In the genomic region with DNA sequence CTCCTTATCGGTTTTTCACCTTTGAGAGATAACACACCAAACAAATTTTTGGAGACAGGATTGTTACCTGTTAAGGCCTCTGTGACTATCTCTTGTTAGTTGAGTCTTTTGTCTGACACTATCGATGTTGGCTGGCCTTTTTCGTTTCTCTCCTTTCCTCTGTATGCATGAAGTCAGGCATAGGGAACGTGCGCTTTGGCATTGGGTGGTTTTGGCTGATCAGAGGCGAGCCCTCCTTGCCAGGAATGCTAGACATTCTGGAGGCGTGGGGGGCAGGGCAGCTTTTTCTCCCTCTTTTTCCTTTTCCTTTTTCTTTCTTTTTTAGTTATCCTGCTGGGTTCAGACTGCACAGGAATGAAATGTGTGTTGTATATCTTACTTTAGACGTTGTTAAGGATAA, we compare ENCODE assay signal across 8 mouse cellular contexts. TPM values are rescaled to one million over a fixed set of nuclear protein-coding genes. Genes with fewer than 3 reads are reported as not detected.
DNase-seq lines count a peak whose midpoint lies in the region; ATAC-seq lines count a peak whose summit lies in the region.

No protein-coding gene starts in this region.

- H3K27ac ChIP-seq in embryonic facial prominence, embryonic 15.5 days (replicated peaks), result 0 out of 2 replicates have a peak overlapping the region, but pooled peaks have one; percentile 48
- peak overlapping the region; percentile 45; the same call in 1 of the 2 replicates for H3K27ac ChIP-seq in limb, embryonic 12.5 days
- no peak overlapping the region for H3K27ac ChIP-seq in midbrain, embryonic 14.5 days (replicated peaks; ENCODE audit: low read depth, low read length)

- peak overlapping the region; percentile 44 for H3K9ac ChIP-seq in embryonic facial prominence, embryonic 15.5 days
- peak overlapping the region; percentile 74 for H3K9ac ChIP-seq in limb, embryonic 12.5 days (replicated peaks)
- no peak overlapping the region for H3K9ac ChIP-seq in midbrain, embryonic 14.5 days (replicated peaks; ENCODE audit: low read length)

- ATAC-seq in embryonic facial prominence, embryonic 15.5 days (ENCODE audit: insufficient number of reproducible peaks, low FRiP score, low TSS enrichment, low read depth), result no peak
- no peak for ATAC-seq in limb, embryonic 12.5 days (ENCODE audit: insufficient number of reproducible peaks, insufficient read depth, low FRiP score, low TSS enrichment, low read depth)
- no peak for ATAC-seq in midbrain, embryonic 14.5 days (ENCODE audit: low FRiP score, low TSS enrichment)
- no peak for ATAC-seq in megakaryocyte progenitor cell, adult 5-6 weeks (replicated peaks; ENCODE audit: poor library complexity)

- H3K36me3 ChIP-seq in embryonic facial prominence, embryonic 15.5 days, result no peaks in the 10 kb centered on the region
- no peaks in the 10 kb centered on the region for H3K36me3 ChIP-seq in limb, embryonic 12.5 days
- H3K36me3 ChIP-seq in midbrain, embryonic 14.5 days (ENCODE audit: control insufficient read depth, insufficient read depth, low read length), result no peaks in the 10 kb centered on the region

- peak overlapping the region; percentile 77 for H3K4me2 ChIP-seq in embryonic facial prominence, embryonic 15.5 days (replicated peaks)
- H3K4me2 ChIP-seq in limb, embryonic 12.5 days, result peak overlapping the region; percentile 77
- H3K4me2 ChIP-seq in midbrain, embryonic 14.5 days (ENCODE audit: low read length), result peak overlapping the region; percentile 84

- 5% methylated on average over 8 of the region's 8 CpGs for WGBS in embryonic facial prominence, embryonic 15.5 days
- 2% methylated on average over 8 of the region's 8 CpGs for WGBS in limb, embryonic 12.5 days
- 7% methylated on average over 8 of the region's 8 CpGs for WGBS in midbrain, embryonic 14.5 days

- H3K4me1 ChIP-seq in embryonic facial prominence, embryonic 15.5 days, result peaks cover 7% of the 10 kb centered on the region
- peaks cover 7% of the 10 kb centered on the region for H3K4me1 ChIP-seq in limb, embryonic 12.5 days (replicated peaks)
- H3K4me1 ChIP-seq in midbrain, embryonic 14.5 days (ENCODE audit: control insufficient read depth, insufficient read depth, low read length), result peaks cover 9% of the 10 kb centered on the region; the same call in 1 of the 2 replicates

- peak; percentile 66 for DNase-seq in testis, postnatal 10 days (ENCODE audit: low spot score)
- no peak for DNase-seq in testis, postnatal 14 days (ENCODE audit: low spot score)
- peak; percentile 65 for DNase-seq in heart, postnatal 4 days
- peak; percentile 26 for DNase-seq in midbrain, embryonic 14.5 days
- DNase-seq in spleen, adult 18-20 months, result no peak

- no peaks in the 10 kb centered on the region for H3K27me3 ChIP-seq in embryonic facial prominence, embryonic 15.5 days
- H3K27me3 ChIP-seq in limb, embryonic 12.5 days, result no peaks in the 10 kb centered on the region
- H3K27me3 ChIP-seq in midbrain, embryonic 14.5 days (ENCODE audit: control insufficient read depth, insufficient read depth, low read length), result peaks cover 20% of the 10 kb centered on the region; the same call in 1 of the 2 replicates

- peak overlapping the region; percentile 65 for H3K4me3 ChIP-seq in embryonic facial prominence, embryonic 15.5 days (replicated peaks)
- H3K4me3 ChIP-seq in limb, embryonic 12.5 days (replicated peaks), result peak overlapping the region; percentile 70
- H3K4me3 ChIP-seq in midbrain, embryonic 14.5 days (replicated peaks; ENCODE audit: low read depth, low read length), result peak overlapping the region; percentile 44

- H3K9me3 ChIP-seq in embryonic facial prominence, embryonic 15.5 days (replicated peaks), result no peaks in the 10 kb centered on the region
- H3K9me3 ChIP-seq in limb, embryonic 12.5 days, result no peaks in the 10 kb centered on the region
- no peaks in the 10 kb centered on the region for H3K9me3 ChIP-seq in midbrain, embryonic 14.5 days (ENCODE audit: control insufficient read depth, low read length)

RNA-seq across cellular contexts. Expression of a gene that starts 16.3 kb away (rescaled TPM):
- 45.1 and 47.8 TPM in 2 replicates for polyA plus RNA-seq in embryonic facial prominence, embryonic 15.5 days (2015; fragmentation: Nextera tagmentation; extraction: Ambion mirVana)
- 100 to 1,000 TPM; 107 to 114 TPM for total RNA-seq in heart, postnatal 4 days (2021)
- 49.4 and 59.8 TPM in 2 replicates for polyA plus RNA-seq in limb, embryonic 12.5 days (2016; fragmentation: Nextera tagmentation; extraction: Ambion mirVana)
- 5.5 and 33.7 TPM in 2 replicates for polyA plus RNA-seq in midbrain, embryonic 14.5 days (2014; fragmentation: Nextera tagmentation; extraction: Ambion mirVana)
- 1.1 and 1.4 TPM in 2 replicates for total RNA-seq in megakaryocyte progenitor cell, adult 5-6 weeks (2015)
- total RNA-seq in megakaryocyte progenitor cell, adult 5-6 weeks (2017), result 0.29 and 1.5 TPM in 2 replicates

Comparison
In these comparisons a context has a peak if more than half of its experiments do, and no peak if none do; other contexts are left out.
1. DNase-seq: peak in testis, postnatal 10 days (single experiment), heart, postnatal 4 days (single experiment) and midbrain, embryonic 14.5 days (single experiment); none in testis, postnatal 14 days (single experiment) and spleen, adult 18-20 months (0 of 2).
2. Peak in every context shown above with its lines, with median percentiles within 50 percentile points of each other: H3K4me2 ChIP-seq and H3K4me3 ChIP-seq.